Mouse (Mus musculus): ENCODE measurements around the gene Slco1c1. TPM values are rescaled to one million over a fixed set of nuclear protein-coding genes. Genes with fewer than 3 reads are reported as not detected.

The Slco1c1 gene
- polyA plus RNA-seq (2014; fragmentation: Illumina TruSeq; extraction: RNeasy Lipid Tissue Mini Kit (QIAGEN cat#74804); ENCODE audit: low read depth, low replicate concordance), result not detected

GRCm38 (mm10) chr6:141523747-141524640, at the start of gene Slco1c1:
Slco1c1 (plus strand) TSS chr6:141524368.

Other genes with a start within 250 kb of the Slco1c1 start
- 0.61 TPM for gene Slco1b2, start 105.2 kb downstream of the Slco1c1 start, polyA plus RNA-seq (2014; fragmentation: Illumina TruSeq; extraction: RNeasy Lipid Tissue Mini Kit (QIAGEN cat#74804); ENCODE audit: low read depth, low replicate concordance)
- gene Gm5724, start 249.4 kb downstream of the Slco1c1 start, polyA plus RNA-seq (2014; fragmentation: Illumina TruSeq; extraction: RNeasy Lipid Tissue Mini Kit (QIAGEN cat#74804); ENCODE audit: low read depth, low replicate concordance), result not detected